Mouse (Mus musculus): ENCODE measurements around the gene Fam183b.
"Not testable (repeated sequence)": the region's sequence is repeated elsewhere in the genome, so short reads cannot be mapped to it uniquely, and the experiment has no call there.

Gene Fam183b

GRCm38 (mm10) chr11:58772888-58773287 lies 28.9 kb downstream of the Fam183b start, which contains the start of gene Olfr315:
TSS of gene Olfr315 (plus strand) at chr11:58773188.
- DNase-seq (ENCODE audit: low read depth) = no peak

- no peak for DNase-seq (ENCODE audit: low read depth)
These were observed 49.3 kb downstream of the Fam183b start, which contains the start of gene Olfr316 for GRCm38 (mm10) chr11:58752434-58752833. TSS of gene Olfr316 (plus strand) at chr11:58752734.

- not testable (repeated sequence) for DNase-seq (ENCODE audit: low read depth)
These were observed 50.7 kb downstream of the Fam183b start for GRCm38 (mm10) chr11:58751096-58751495.
